Mouse (Mus musculus): ENCODE measurements around the gene Bcl7c. TPM values are rescaled to one million over a fixed set of nuclear protein-coding genes. Genes with fewer than 3 reads are reported as not detected.

The Bcl7c gene
- polyA plus RNA-seq (2014; fragmentation: Nextera tagmentation; extraction: Ambion mirVana) = 50.2 and 57.4 TPM in 2 replicates

- DNase-seq (ENCODE audit: low spot score) (peak; percentile 86), ATAC-seq (ENCODE audit: low FRiP score) (peak; percentile 87)
- H3K4me1 ChIP-seq (replicated peaks; ENCODE audit: control insufficient read depth, insufficient read depth, low read length) = peaks cover 19% of the 10 kb centered on the region
- H3K9ac ChIP-seq = peak within 1 kb of the TSS; percentile 90
- no peaks in the 10 kb centered on the region for H3K27me3 ChIP-seq (ENCODE audit: control insufficient read depth, insufficient read depth, low read length)
- H3K4me3 ChIP-seq (replicated peaks; ENCODE audit: low read length) = peak within 1 kb of the TSS; percentile 91
- WGBS = under 1% methylated on average over 74 of the region's 90 CpGs
- peaks cover 30% of the 10 kb centered on the region for H3K36me3 ChIP-seq (replicated peaks; ENCODE audit: control insufficient read depth, insufficient read depth)
- H3K4me2 ChIP-seq (replicated peaks) = peak within 1 kb of the TSS; percentile 61
- no peaks in the 10 kb centered on the region for H3K9me3 ChIP-seq (ENCODE audit: control insufficient read depth, low read length)
- H3K27ac ChIP-seq = peak within 1 kb of the TSS; percentile 96
Observed at GRCm38 (mm10) chr7:127708207-127709078, at the start of gene Bcl7c. TSS of gene Bcl7c (minus strand) at chr7:127708933.

- Histone ChIP-seq H3K9me3 (ENCODE audit: control insufficient read depth, low read length) (no peaks in the 10 kb centered on the region), H3K9ac (no peak overlapping the region), H3K4me2 (replicated peaks) (no peak overlapping the region), H3K36me3 (replicated peaks; ENCODE audit: control insufficient read depth, insufficient read depth) (peaks cover 98% of the 10 kb centered on the region), H3K27me3 (ENCODE audit: control insufficient read depth, insufficient read depth, low read length) (no peaks in the 10 kb centered on the region), H3K4me1 (replicated peaks; ENCODE audit: control insufficient read depth, insufficient read depth, low read length) (peaks cover 7% of the 10 kb centered on the region; the same call in 1 of the 2 replicates), H3K27ac (no peak overlapping the region), H3K4me3 (replicated peaks; ENCODE audit: low read length) (no peak overlapping the region)
- WGBS = 92% methylated on average over 7 of the region's 7 CpGs
- DNase-seq (ENCODE audit: low spot score) (no peak), ATAC-seq (ENCODE audit: low FRiP score) (no peak)
Observed at GRCm38 (mm10) chr7:127753741-127754140, 45.0 kb upstream of the Bcl7c start.

GRCm38 (mm10) chr7:127753158-127753557, 44.4 kb upstream of the Bcl7c start:
- no peak overlapping the region for H3K4me2 ChIP-seq (replicated peaks)
- H3K9ac ChIP-seq = 0 out of 2 replicates have a peak overlapping the region, but pooled peaks have one; percentile 11
- no peaks in the 10 kb centered on the region for H3K27me3 ChIP-seq (ENCODE audit: control insufficient read depth, insufficient read depth, low read length)
- 79% methylated on average over 5 of the region's 5 CpGs for WGBS
- ATAC-seq (ENCODE audit: low FRiP score) (no peak), DNase-seq (ENCODE audit: low spot score) (no peak)
- no peak overlapping the region for H3K27ac ChIP-seq
- peaks cover 8% of the 10 kb centered on the region; the same call in 1 of the 2 replicates for H3K4me1 ChIP-seq (replicated peaks; ENCODE audit: control insufficient read depth, insufficient read depth, low read length)
- no peaks in the 10 kb centered on the region for H3K9me3 ChIP-seq (ENCODE audit: control insufficient read depth, low read length)
- no peak overlapping the region for H3K4me3 ChIP-seq (replicated peaks; ENCODE audit: low read length)
- H3K36me3 ChIP-seq (replicated peaks; ENCODE audit: control insufficient read depth, insufficient read depth) = peaks cover 98% of the 10 kb centered on the region

GRCm38 (mm10) chr7:127752069-127752468, 43.3 kb upstream of the Bcl7c start:
- Histone ChIP-seq H3K4me2 (replicated peaks) (no peak overlapping the region), H3K4me1 (replicated peaks; ENCODE audit: control insufficient read depth, insufficient read depth, low read length) (peaks cover 19% of the 10 kb centered on the region; the same call in 1 of the 2 replicates), H3K36me3 (replicated peaks; ENCODE audit: control insufficient read depth, insufficient read depth) (peaks cover 88% of the 10 kb centered on the region), H3K27me3 (ENCODE audit: control insufficient read depth, insufficient read depth, low read length) (no peaks in the 10 kb centered on the region), H3K9me3 (ENCODE audit: control insufficient read depth, low read length) (no peaks in the 10 kb centered on the region), H3K27ac (no peak overlapping the region), H3K4me3 (replicated peaks; ENCODE audit: low read length) (no peak overlapping the region), H3K9ac (no peak overlapping the region)
- DNase-seq (ENCODE audit: low spot score) (no peak), ATAC-seq (ENCODE audit: low FRiP score) (no peak)
- 95% methylated on average over 27 of the region's 27 CpGs for WGBS

- Histone ChIP-seq H3K27me3 (ENCODE audit: control insufficient read depth, insufficient read depth, low read length) (no peaks in the 10 kb centered on the region), H3K9ac (no peak overlapping the region), H3K4me3 (replicated peaks; ENCODE audit: low read length) (no peak overlapping the region), H3K4me1 (replicated peaks; ENCODE audit: control insufficient read depth, insufficient read depth, low read length) (peaks cover 19% of the 10 kb centered on the region; the same call in 1 of the 2 replicates), H3K36me3 (replicated peaks; ENCODE audit: control insufficient read depth, insufficient read depth) (peaks cover 83% of the 10 kb centered on the region), H3K9me3 (ENCODE audit: control insufficient read depth, low read length) (no peaks in the 10 kb centered on the region), H3K27ac (no peak overlapping the region), H3K4me2 (replicated peaks) (no peak overlapping the region)
- DNase-seq (ENCODE audit: low spot score) = no peak
- WGBS = 92% methylated on average over 5 of the region's 5 CpGs
- no peak for ATAC-seq (ENCODE audit: low FRiP score)
Observed at GRCm38 (mm10) chr7:127751619-127752018, 42.9 kb upstream of the Bcl7c start.

GRCm38 (mm10) chr7:127750131-127751127, 41.7 kb upstream of the Bcl7c start:
- WGBS = 89% methylated on average over 19 of the region's 19 CpGs
- Histone ChIP-seq H3K4me1 (replicated peaks; ENCODE audit: control insufficient read depth, insufficient read depth, low read length) (peaks cover 19% of the 10 kb centered on the region; the same call in 1 of the 2 replicates), H3K27ac (no peak overlapping the region), H3K4me2 (replicated peaks) (no peak overlapping the region), H3K4me3 (replicated peaks; ENCODE audit: low read length) (no peak overlapping the region), H3K36me3 (replicated peaks; ENCODE audit: control insufficient read depth, insufficient read depth) (peaks cover 73% of the 10 kb centered on the region), H3K27me3 (ENCODE audit: control insufficient read depth, insufficient read depth, low read length) (no peaks in the 10 kb centered on the region), H3K9ac (no peak overlapping the region), H3K9me3 (ENCODE audit: control insufficient read depth, low read length) (no peaks in the 10 kb centered on the region)
- no peak for ATAC-seq (ENCODE audit: low FRiP score)
- no peak for DNase-seq (ENCODE audit: low spot score)

GRCm38 (mm10) chr7:127748235-127748560, 39.5 kb upstream of the Bcl7c start:
- Histone ChIP-seq H3K4me2 (replicated peaks) (peak overlapping the region; percentile 66; the same call in 1 of the 2 replicates), H3K4me1 (replicated peaks; ENCODE audit: control insufficient read depth, insufficient read depth, low read length) (peaks cover 16% of the 10 kb centered on the region; the same call in 1 of the 2 replicates), H3K9ac (no peak overlapping the region), H3K36me3 (replicated peaks; ENCODE audit: control insufficient read depth, insufficient read depth) (peaks cover 51% of the 10 kb centered on the region), H3K4me3 (replicated peaks; ENCODE audit: low read length) (peak overlapping the region; percentile 92; the same call in 1 of the 2 replicates), H3K27ac (no peak overlapping the region), H3K9me3 (ENCODE audit: control insufficient read depth, low read length) (no peaks in the 10 kb centered on the region), H3K27me3 (ENCODE audit: control insufficient read depth, insufficient read depth, low read length) (no peaks in the 10 kb centered on the region)
- ATAC-seq (ENCODE audit: low FRiP score) (no peak), DNase-seq (ENCODE audit: low spot score) (no peak)
- 96% methylated on average over 28 of the region's 28 CpGs for WGBS

GRCm38 (mm10) chr7:127747559-127748234, 39.0 kb upstream of the Bcl7c start:
- 45% methylated on average over 6 of the region's 6 CpGs for WGBS
- H3K36me3 ChIP-seq (replicated peaks; ENCODE audit: control insufficient read depth, insufficient read depth) = peaks cover 46% of the 10 kb centered on the region
- peak overlapping the region; percentile 92 for H3K4me3 ChIP-seq (replicated peaks; ENCODE audit: low read length)
- H3K4me1 ChIP-seq (replicated peaks; ENCODE audit: control insufficient read depth, insufficient read depth, low read length) = peaks cover 16% of the 10 kb centered on the region; the same call in 1 of the 2 replicates
- H3K27me3 ChIP-seq (ENCODE audit: control insufficient read depth, insufficient read depth, low read length) = no peaks in the 10 kb centered on the region
- peak overlapping the region; percentile 90 for H3K9ac ChIP-seq
- DNase-seq (ENCODE audit: low spot score) (no peak), ATAC-seq (ENCODE audit: low FRiP score) (no peak)
- H3K27ac ChIP-seq = peak overlapping the region; percentile 77; the same call in 1 of the 2 replicates
- H3K4me2 ChIP-seq (replicated peaks) = peak overlapping the region; percentile 66
- H3K9me3 ChIP-seq (ENCODE audit: control insufficient read depth, low read length) = no peaks in the 10 kb centered on the region
